In genomic region chr10:105423187-105423586, GRCm38 (mm10) we compare ENCODE assay signal across 13 mouse cellular contexts.
"Had no signal": no experiment of that assay in that cellular context is flagged by ENCODE, and none has a peak within 500 bp of the region (broad histone marks: within the 10 kb centered on the region; RNA-seq: fewer than 3 reads in every experiment).

No protein-coding gene starts in this region.

- H3K9ac ChIP-seq: kidney, embryonic 15.5 days; limb, embryonic 15.5 days; liver, embryonic 12.5 days; lung, embryonic 14.5 days; neural tube, embryonic 12.5 days had no signal

- H3K4me3 ChIP-seq: kidney, embryonic 15.5 days; left cerebral cortex, adult 2 months; limb, embryonic 15.5 days; liver, embryonic 12.5 days; megakaryocyte, embryonic 14.5 days; neural tube, embryonic 12.5 days had no signal

- H3K4me2 ChIP-seq: kidney, embryonic 15.5 days; limb, embryonic 15.5 days; liver, embryonic 12.5 days; lung, embryonic 14.5 days; neural tube, embryonic 12.5 days had no signal

- H3K4me1 ChIP-seq: megakaryocyte, embryonic 14.5 days; neural tube, embryonic 12.5 days had no signal

- H3K36me3 ChIP-seq: liver, embryonic 12.5 days had no signal

- H3K27me3 ChIP-seq: kidney, embryonic 15.5 days; limb, embryonic 15.5 days; liver, embryonic 12.5 days; megakaryocyte, embryonic 14.5 days; neural tube, embryonic 12.5 days had no signal

- H3K9me3 ChIP-seq: kidney, embryonic 15.5 days; limb, embryonic 15.5 days; liver, embryonic 12.5 days; neural tube, embryonic 12.5 days had no signal

- DNase-seq: kidney, postnatal 14 days; lung, embryonic 14.5 days; lung, postnatal 10 days; lung, postnatal 4 days; midbrain, embryonic 14.5 days; right cerebral cortex, postnatal 14 days; thymus, postnatal 36 days had no signal

- H3K27ac ChIP-seq: kidney, embryonic 15.5 days; left cerebral cortex, adult 2 months; limb, embryonic 15.5 days; liver, embryonic 12.5 days; neural tube, embryonic 12.5 days had no signal

- ATAC-seq: liver, embryonic 12.5 days had no signal
